Comparison of ENCODE assay signal across 8 mouse cellular contexts in the genomic region with DNA sequence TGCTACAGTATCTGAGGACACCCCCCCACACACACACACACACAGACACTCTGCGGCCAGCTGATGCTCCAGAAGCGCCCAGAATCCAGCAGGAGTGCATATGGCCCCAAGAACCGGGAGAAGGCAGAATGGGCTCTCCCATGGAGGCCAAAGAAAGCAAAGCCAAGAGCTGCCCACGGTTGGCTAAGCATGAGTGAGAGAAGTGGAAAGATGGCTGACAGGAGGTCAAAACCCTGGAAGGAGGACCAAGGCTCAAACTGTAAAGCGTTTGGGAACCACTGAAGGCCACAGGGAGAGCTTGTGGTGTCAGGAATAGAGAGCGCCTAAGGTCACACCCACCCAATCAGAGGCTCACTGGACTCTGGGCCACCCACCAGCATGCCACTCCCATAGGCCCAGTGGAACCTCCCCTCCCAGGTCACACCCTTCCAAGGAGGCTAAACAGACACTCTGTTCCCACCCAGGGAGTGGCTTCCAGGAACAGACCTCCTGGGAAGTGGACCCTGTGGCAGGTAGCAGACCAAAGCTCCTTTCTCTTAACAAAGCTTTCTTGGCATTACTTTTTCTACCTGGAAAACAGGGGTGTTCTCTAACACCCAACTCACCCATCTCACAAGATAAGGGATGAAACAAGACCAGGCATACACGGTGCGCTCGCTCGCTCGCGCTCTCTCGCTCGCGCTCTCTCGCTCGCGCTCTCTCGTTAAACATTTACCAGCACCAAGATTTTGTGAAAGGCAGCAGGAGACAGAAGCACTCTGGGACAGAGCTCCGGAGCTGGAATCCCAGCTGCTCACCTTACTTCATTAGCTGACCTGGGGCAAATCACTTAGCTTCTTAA. TPM values are rescaled to one million over a fixed set of nuclear protein-coding genes. Genes with fewer than 3 reads are reported as not detected.
DNase-seq lines count a peak whose midpoint lies in the region; ATAC-seq lines count a peak whose summit lies in the region.

No protein-coding gene starts in this region.

- peak overlapping the region; percentile 85 for H3K4me2 ChIP-seq in kidney, embryonic 16.5 days (replicated peaks; ENCODE audit: low read depth, low read length)

- H3K4me3 ChIP-seq in forebrain, embryonic 10.5 days, result peak overlapping the region; percentile 83
- H3K4me3 ChIP-seq in kidney, embryonic 16.5 days (ENCODE audit: low read length), result peak overlapping the region; percentile 73

- peak overlapping the region; percentile 96 for H3K27ac ChIP-seq in forebrain, embryonic 10.5 days
- peak overlapping the region; percentile 93 for H3K27ac ChIP-seq in kidney, embryonic 16.5 days (ENCODE audit: low read length)

- H3K27me3 ChIP-seq in forebrain, embryonic 10.5 days (ENCODE audit: poor library complexity, severe bottlenecking), result no peaks in the 10 kb centered on the region
- no peaks in the 10 kb centered on the region for H3K27me3 ChIP-seq in kidney, embryonic 16.5 days (ENCODE audit: insufficient read depth, low read length)

- no peaks in the 10 kb centered on the region for H3K9me3 ChIP-seq in forebrain, embryonic 10.5 days
- no peaks in the 10 kb centered on the region for H3K9me3 ChIP-seq in kidney, embryonic 16.5 days (ENCODE audit: low read length)

- H3K9ac ChIP-seq in kidney, embryonic 16.5 days (replicated peaks; ENCODE audit: low read length), result peak overlapping the region; percentile 82

- intact Hi-C loops in left cerebral cortex, postnatal 36 days (cut with DNase I), result no loop called here

- H3K4me1 ChIP-seq in forebrain, embryonic 10.5 days, result peaks cover 78% of the 10 kb centered on the region
- H3K4me1 ChIP-seq in kidney, embryonic 16.5 days (ENCODE audit: insufficient read depth, low read length), result peaks cover 61% of the 10 kb centered on the region

- peak; percentile 75 to 83 for DNase-seq in cerebellum, postnatal 10 days
- no peak for DNase-seq in cerebellum, postnatal 36 days
- peak; percentile 95 for DNase-seq in R1 (ENCODE audit: low read depth, low spot score)
- peak; percentile 19 for DNase-seq in forebrain, embryonic 10.5 days (ENCODE audit: extremely low spot score, low spot score)
- DNase-seq in lung, postnatal 25 days (ENCODE audit: low spot score), result peak; percentile 91
- DNase-seq in spleen, postnatal 36 days (ENCODE audit: low spot score in 2 of 2), result peak; percentile 45 to 63
- no peak for DNase-seq in left cerebral cortex, postnatal 36 days (ENCODE audit: low spot score in 2 of 2)

- peak; percentile 80 for ATAC-seq in kidney, embryonic 16.5 days (ENCODE audit: low FRiP score, low TSS enrichment)

- H3K36me3 ChIP-seq in forebrain, embryonic 10.5 days (replicated peaks), result peaks cover 10% of the 10 kb centered on the region
- H3K36me3 ChIP-seq in kidney, embryonic 16.5 days (ENCODE audit: insufficient read depth, low read length), result no peaks in the 10 kb centered on the region; the same call in 1 of the 2 replicates

- 50% methylated on average over 20 of the region's 20 CpGs for WGBS in forebrain, embryonic 10.5 days
- WGBS in kidney, embryonic 16.5 days, result 20% methylated on average over 20 of the region's 20 CpGs

RNA-seq across cellular contexts. Expression of a gene that starts 1.3 kb away (rescaled TPM):
- 29.9 and 30.7 TPM in 2 replicates for polyA plus RNA-seq in forebrain, embryonic 10.5 days (2016; fragmentation: Nextera tagmentation; extraction: Ambion mirVana)
- 16.7 and 20.7 TPM in 2 replicates for polyA plus RNA-seq in kidney, embryonic 16.5 days (2015; fragmentation: Nextera tagmentation; extraction: Ambion mirVana)
- total RNA-seq in left cerebral cortex, postnatal 36 days (2021), result 10 to 100 TPM; 68.7 to 68.8 TPM

RNA-seq across cellular contexts. Expression of a gene that starts 1.3 kb away (rescaled TPM):
- polyA plus RNA-seq in forebrain, embryonic 10.5 days (2016; fragmentation: Nextera tagmentation; extraction: Ambion mirVana), result 66.0 and 69.9 TPM in 2 replicates
- 78.4 and 79.6 TPM in 2 replicates for polyA plus RNA-seq in kidney, embryonic 16.5 days (2015; fragmentation: Nextera tagmentation; extraction: Ambion mirVana)
- 10 to 100 TPM in 1 of 2 experiments, 1 to 10 TPM in 1; 9.0 to 10.4 TPM for total RNA-seq in left cerebral cortex, postnatal 36 days (2021)

RNA-seq across cellular contexts. Expression of a gene that starts 34.5 kb away (rescaled TPM):
- polyA plus RNA-seq in forebrain, embryonic 10.5 days (2016; fragmentation: Nextera tagmentation; extraction: Ambion mirVana), result not detected in 2 replicates
- polyA plus RNA-seq in kidney, embryonic 16.5 days (2015; fragmentation: Nextera tagmentation; extraction: Ambion mirVana), result not detected in 2 replicates
- 1 to 10 TPM in 1 of 2 experiments, under 1 TPM in 1; 0.99 to 1.5 TPM for total RNA-seq in left cerebral cortex, postnatal 36 days (2021)

RNA-seq across cellular contexts. Expression of a gene that starts 49.6 kb away (rescaled TPM):
- polyA plus RNA-seq in forebrain, embryonic 10.5 days (2016; fragmentation: Nextera tagmentation; extraction: Ambion mirVana), result not detected in 2 replicates
- 0.18 TPM in 1 of 2 replicates, not detected in the other for polyA plus RNA-seq in kidney, embryonic 16.5 days (2015; fragmentation: Nextera tagmentation; extraction: Ambion mirVana)
- total RNA-seq in left cerebral cortex, postnatal 36 days (2021), result under 1 TPM; 0.27 to 0.52 TPM

RNA-seq across cellular contexts. Expression of a gene that starts 56.0 kb away (rescaled TPM):
- polyA plus RNA-seq in forebrain, embryonic 10.5 days (2016; fragmentation: Nextera tagmentation; extraction: Ambion mirVana), result not detected in 2 replicates
- not detected in 2 replicates for polyA plus RNA-seq in kidney, embryonic 16.5 days (2015; fragmentation: Nextera tagmentation; extraction: Ambion mirVana)
- total RNA-seq in left cerebral cortex, postnatal 36 days (2021), result not detected

Comparison
In these comparisons a context has a peak if more than half of its experiments do, and no peak if none do; other contexts are left out.
1. DNase-seq: peak in cerebellum, postnatal 10 days (2 of 2), R1 (single experiment), forebrain, embryonic 10.5 days (single experiment), lung, postnatal 25 days (single experiment) and spleen, postnatal 36 days (2 of 2); none in cerebellum, postnatal 36 days (0 of 2) and left cerebral cortex, postnatal 36 days (0 of 2).